Mouse (Mus musculus): ENCODE results near the gene Agbl3.

Agbl3 gene

GRCm38 (mm10) chr6:34879911-34880475 is 99.8 kb downstream of the Agbl3 start:
- no peak for TF ChIP-seq POU5F1 (IDR thresholded peaks at IDR 0.05; ENCODE audit: borderline replicate concordance, low read length)
- TF ChIP-seq NANOG (IDR thresholded peaks at IDR 0.05; ENCODE audit: borderline replicate concordance, low read length): no peak
- no peak for TF ChIP-seq CTCF (conservative IDR thresholded peaks at IDR 0.05; ENCODE audit: low read length)
- Histone ChIP-seq H3K9me3 (ENCODE audit: low read length) (no peaks in the 10 kb centered on the region), H3K4me1 (replicated peaks; ENCODE audit: low read depth, low read length) (peaks cover 64% of the 10 kb centered on the region), H3K36me3 (ENCODE audit: insufficient read depth, low read length) (peaks cover 29% of the 10 kb centered on the region), H3K27me3 (ENCODE audit: insufficient read depth, low read length) (peaks cover 7% of the 10 kb centered on the region; the same call in 1 of the 2 replicates), H3K4me3 (replicated peaks; ENCODE audit: low read length) (no peak overlapping the region)

- Histone ChIP-seq H3K27me3 (ENCODE audit: insufficient read depth, low read length) (peaks cover 14% of the 10 kb centered on the region), H3K36me3 (ENCODE audit: insufficient read depth, low read length) (peaks cover 65% of the 10 kb centered on the region), H3K4me1 (replicated peaks; ENCODE audit: low read depth, low read length) (peaks cover 51% of the 10 kb centered on the region), H3K4me3 (replicated peaks; ENCODE audit: low read length) (no peak overlapping the region), H3K9me3 (ENCODE audit: low read length) (no peaks in the 10 kb centered on the region)
- TF ChIP-seq POU5F1 (IDR thresholded peaks at IDR 0.05; ENCODE audit: borderline replicate concordance, low read length) (no peak), NANOG (IDR thresholded peaks at IDR 0.05; ENCODE audit: borderline replicate concordance, low read length) (no peak), CTCF (conservative IDR thresholded peaks at IDR 0.05; ENCODE audit: low read length) (no peak)
Measured at GRCm38 (mm10) chr6:34884724-34885123, 104.5 kb downstream of the Agbl3 start.

GRCm38 (mm10) chr6:34887131-34887850 is 107.1 kb downstream of the Agbl3 start:
- Histone ChIP-seq H3K36me3 (ENCODE audit: insufficient read depth, low read length) (peaks cover 72% of the 10 kb centered on the region), H3K4me1 (replicated peaks; ENCODE audit: low read depth, low read length) (peaks cover 28% of the 10 kb centered on the region), H3K27me3 (ENCODE audit: insufficient read depth, low read length) (peaks cover 22% of the 10 kb centered on the region), H3K9me3 (ENCODE audit: low read length) (no peaks in the 10 kb centered on the region), H3K4me3 (replicated peaks; ENCODE audit: low read length) (no peak overlapping the region)
- TF ChIP-seq NANOG (IDR thresholded peaks at IDR 0.05; ENCODE audit: borderline replicate concordance, low read length): no peak

- no peak for TF ChIP-seq CTCF (conservative IDR thresholded peaks at IDR 0.05; ENCODE audit: low read length)
- no peak for TF ChIP-seq POU5F1 (IDR thresholded peaks at IDR 0.05; ENCODE audit: borderline replicate concordance, low read length)
- TF ChIP-seq NANOG (IDR thresholded peaks at IDR 0.05; ENCODE audit: borderline replicate concordance, low read length): no peak
- H3K27me3 ChIP-seq (ENCODE audit: insufficient read depth, low read length): peaks cover 28% of the 10 kb centered on the region
- no peaks in the 10 kb centered on the region for H3K9me3 ChIP-seq (ENCODE audit: low read length)
- H3K4me3 ChIP-seq (replicated peaks; ENCODE audit: low read length): peak overlapping the region; percentile 52
- peaks cover 33% of the 10 kb centered on the region for H3K4me1 ChIP-seq (replicated peaks; ENCODE audit: low read depth, low read length)
- H3K36me3 ChIP-seq (ENCODE audit: insufficient read depth, low read length): peaks cover 62% of the 10 kb centered on the region
Measured at GRCm38 (mm10) chr6:34889185-34889584, 109.0 kb downstream of the Agbl3 start.

- peaks cover 70% of the 10 kb centered on the region for H3K36me3 ChIP-seq (ENCODE audit: insufficient read depth, low read length)
- H3K4me3 ChIP-seq (replicated peaks; ENCODE audit: low read length): no peak overlapping the region
- H3K4me1 ChIP-seq (replicated peaks; ENCODE audit: low read depth, low read length): peaks cover 8% of the 10 kb centered on the region
- H3K27me3 ChIP-seq (ENCODE audit: insufficient read depth, low read length): peaks cover 68% of the 10 kb centered on the region
- H3K9me3 ChIP-seq (ENCODE audit: low read length): no peaks in the 10 kb centered on the region
- TF ChIP-seq NANOG (IDR thresholded peaks at IDR 0.05; ENCODE audit: borderline replicate concordance, low read length): no peak
- no peak for TF ChIP-seq POU5F1 (IDR thresholded peaks at IDR 0.05; ENCODE audit: borderline replicate concordance, low read length)
- TF ChIP-seq CTCF (conservative IDR thresholded peaks at IDR 0.05; ENCODE audit: low read length): no peak
Measured at GRCm38 (mm10) chr6:34895569-34895968, 115.3 kb downstream of the Agbl3 start.

- H3K27me3 ChIP-seq (ENCODE audit: insufficient read depth, low read length): peaks cover 63% of the 10 kb centered on the region
- no peak overlapping the region for H3K4me3 ChIP-seq (replicated peaks; ENCODE audit: low read length)
- TF ChIP-seq POU5F1 (IDR thresholded peaks at IDR 0.05; ENCODE audit: borderline replicate concordance, low read length) (no peak), NANOG (IDR thresholded peaks at IDR 0.05; ENCODE audit: borderline replicate concordance, low read length) (no peak), CTCF (conservative IDR thresholded peaks at IDR 0.05; ENCODE audit: low read length) (no peak)
- peaks cover 68% of the 10 kb centered on the region for H3K36me3 ChIP-seq (ENCODE audit: insufficient read depth, low read length)
- H3K9me3 ChIP-seq (ENCODE audit: low read length): no peaks in the 10 kb centered on the region
- H3K4me1 ChIP-seq (replicated peaks; ENCODE audit: low read depth, low read length): peaks cover 13% of the 10 kb centered on the region
Measured at GRCm38 (mm10) chr6:34896168-34896780, 116.0 kb downstream of the Agbl3 start.

- peaks cover 82% of the 10 kb centered on the region for H3K36me3 ChIP-seq (ENCODE audit: insufficient read depth, low read length)
- H3K4me1 ChIP-seq (replicated peaks; ENCODE audit: low read depth, low read length): peaks cover 19% of the 10 kb centered on the region
- TF ChIP-seq NANOG (IDR thresholded peaks at IDR 0.05; ENCODE audit: borderline replicate concordance, low read length) (no peak), CTCF (conservative IDR thresholded peaks at IDR 0.05; ENCODE audit: low read length) (no peak), POU5F1 (IDR thresholded peaks at IDR 0.05; ENCODE audit: borderline replicate concordance, low read length) (no peak)
- H3K4me3 ChIP-seq (replicated peaks; ENCODE audit: low read length): no peak overlapping the region
- peaks cover 79% of the 10 kb centered on the region for H3K27me3 ChIP-seq (ENCODE audit: insufficient read depth, low read length)
- H3K9me3 ChIP-seq (ENCODE audit: low read length): no peaks in the 10 kb centered on the region
Measured at GRCm38 (mm10) chr6:34899127-34899526, 118.9 kb downstream of the Agbl3 start.

GRCm38 (mm10) chr6:34900990-34901389 is 120.8 kb downstream of the Agbl3 start:
- Histone ChIP-seq H3K36me3 (ENCODE audit: insufficient read depth, low read length) (peaks cover 82% of the 10 kb centered on the region), H3K4me1 (replicated peaks; ENCODE audit: low read depth, low read length) (peaks cover 19% of the 10 kb centered on the region), H3K27me3 (ENCODE audit: insufficient read depth, low read length) (peaks cover 78% of the 10 kb centered on the region), H3K9me3 (ENCODE audit: low read length) (no peaks in the 10 kb centered on the region), H3K4me3 (replicated peaks; ENCODE audit: low read length) (no peak overlapping the region)
- peak; percentile 96 for TF ChIP-seq NANOG (IDR thresholded peaks at IDR 0.05; ENCODE audit: borderline replicate concordance, low read length)
- no peak for TF ChIP-seq CTCF (conservative IDR thresholded peaks at IDR 0.05; ENCODE audit: low read length)
- TF ChIP-seq POU5F1 (IDR thresholded peaks at IDR 0.05; ENCODE audit: borderline replicate concordance, low read length): peak; percentile 54; the same call in 1 of the 2 replicates

Measured in E14TG2a.4 (cell line).